Mouse (Mus musculus) frontal cortex, postnatal 14 days (tissue): ENCODE measurements around the gene Sdk2.

Source experiments
- DNase-seq, 2 experiments: peaks; one replicate each; pipeline ENCODE4 v3.0.0; 2022; ENCODE audit warnings: low spot score in 2 of 2

Gene Sdk2

DNA sequence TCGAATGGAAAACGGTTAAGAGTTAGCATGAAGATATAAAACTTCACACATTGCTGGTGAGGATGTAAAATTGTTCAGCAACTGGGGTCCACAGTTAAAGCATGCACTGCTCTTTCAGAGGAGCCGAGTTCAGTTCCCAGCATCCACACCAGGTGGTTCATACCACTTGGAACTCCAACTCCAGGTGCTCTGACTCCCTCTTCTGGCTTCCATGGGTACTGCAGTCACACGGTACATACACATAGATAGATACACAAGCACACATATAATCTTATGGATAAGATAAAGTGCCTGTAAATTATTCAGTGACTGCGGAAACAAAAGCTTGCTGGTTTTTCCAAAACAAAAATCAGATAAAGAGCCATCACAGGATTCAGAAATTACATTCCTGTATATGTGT, 19.9 kb downstream of the Sdk2 start:
- no peak for DNase-seq

DNA sequence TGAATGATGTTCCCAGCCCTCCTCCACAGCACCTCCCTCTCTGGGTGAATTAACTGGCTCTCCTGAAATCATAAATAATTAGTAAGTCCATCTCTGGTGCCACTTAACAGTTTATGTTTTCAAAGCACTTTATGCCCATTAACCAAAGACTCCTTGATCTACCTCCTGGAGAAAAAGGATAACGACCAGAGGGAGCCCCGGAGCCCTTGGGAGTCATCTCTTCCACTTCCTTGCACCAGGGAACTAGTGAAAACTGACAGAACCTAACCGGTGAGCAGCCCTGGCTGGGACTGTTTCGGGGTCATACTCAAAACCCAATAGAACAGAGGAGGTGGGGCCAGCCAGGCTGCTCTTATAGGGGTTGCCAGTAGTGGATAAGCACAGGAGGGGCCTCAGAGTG, 22.5 kb downstream of the Sdk2 start:
- DNase-seq, result no peak

DNA sequence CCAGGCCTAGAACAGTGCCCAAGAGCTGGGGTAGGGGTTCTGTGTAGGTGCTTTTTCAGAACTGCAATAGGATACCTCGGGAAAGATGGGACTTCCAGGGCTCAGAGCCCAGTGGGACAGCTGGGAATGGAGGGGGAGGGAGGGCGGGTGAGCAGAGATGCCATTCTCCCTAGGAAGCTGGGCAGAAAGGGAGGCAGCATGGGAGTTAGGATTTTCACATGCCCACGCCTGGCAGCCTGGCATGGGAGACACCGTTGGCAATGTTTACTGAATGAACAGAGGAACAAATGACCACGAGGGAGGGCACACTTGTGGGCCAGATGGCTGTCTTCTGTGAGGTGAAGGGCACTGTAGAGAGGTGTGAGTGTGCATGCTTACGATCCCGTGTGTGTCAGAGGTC, 23.3 kb downstream of the Sdk2 start:
- no peak for DNase-seq

DNA sequence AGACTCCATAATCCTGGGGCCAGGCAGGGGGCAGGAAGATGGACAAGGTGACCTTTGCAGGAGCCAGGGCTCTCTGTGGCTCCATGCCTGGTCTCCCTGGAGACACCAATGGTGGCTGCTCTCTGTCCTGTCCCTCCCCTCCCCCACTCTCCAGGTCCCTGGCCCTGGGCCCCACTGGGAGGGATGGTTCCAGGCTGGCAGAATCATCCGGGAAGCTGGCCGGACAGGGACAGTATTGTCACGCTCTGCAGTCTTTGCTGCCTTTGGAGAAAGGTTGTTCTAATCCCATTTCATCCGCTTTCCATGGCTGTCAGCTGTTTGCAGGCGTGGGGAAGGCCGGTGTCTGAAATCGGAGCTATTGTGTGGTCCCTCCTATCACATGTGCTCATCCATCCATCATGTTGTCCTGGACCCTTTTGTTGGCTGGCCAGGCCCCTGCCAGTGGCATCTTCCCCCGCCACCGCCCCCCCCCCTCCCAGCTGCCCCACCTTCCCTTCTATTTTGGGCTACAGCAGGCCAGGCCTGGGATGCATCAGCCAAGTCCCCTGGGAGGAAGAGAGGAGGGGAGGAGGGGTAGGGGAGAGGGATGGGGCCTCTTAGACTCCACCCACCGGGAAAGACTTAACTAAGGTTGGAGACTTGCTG, 26.3 kb downstream of the Sdk2 start:
- DNase-seq, result peak in 1 of 2 experiments; percentile 13

DNA sequence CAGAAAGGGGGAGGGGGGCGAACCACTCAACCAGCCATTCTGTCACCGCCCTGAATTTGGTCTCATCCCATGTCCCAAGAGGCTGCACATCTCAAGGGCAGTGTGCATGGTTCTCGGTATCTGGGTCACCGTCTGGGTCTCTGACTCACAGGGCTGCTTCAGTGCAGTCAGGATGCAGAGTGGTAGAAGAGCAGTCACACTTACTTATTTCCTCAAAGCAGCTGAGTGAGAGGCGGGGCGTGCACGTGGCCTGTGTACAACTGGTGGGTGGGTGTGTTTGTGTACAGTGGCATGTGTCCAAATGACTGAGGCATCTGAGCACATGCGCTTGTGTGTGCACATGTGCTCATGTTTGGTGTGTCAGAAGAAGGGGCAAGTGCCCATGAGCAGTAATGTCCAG, 28.8 kb downstream of the Sdk2 start:
- DNase-seq, result peak; percentile 20 to 21

- DNase-seq, result no peak
Observed at GRCm38 (mm10) chr11:114031491-114031890, 35.4 kb downstream of the Sdk2 start.

DNA sequence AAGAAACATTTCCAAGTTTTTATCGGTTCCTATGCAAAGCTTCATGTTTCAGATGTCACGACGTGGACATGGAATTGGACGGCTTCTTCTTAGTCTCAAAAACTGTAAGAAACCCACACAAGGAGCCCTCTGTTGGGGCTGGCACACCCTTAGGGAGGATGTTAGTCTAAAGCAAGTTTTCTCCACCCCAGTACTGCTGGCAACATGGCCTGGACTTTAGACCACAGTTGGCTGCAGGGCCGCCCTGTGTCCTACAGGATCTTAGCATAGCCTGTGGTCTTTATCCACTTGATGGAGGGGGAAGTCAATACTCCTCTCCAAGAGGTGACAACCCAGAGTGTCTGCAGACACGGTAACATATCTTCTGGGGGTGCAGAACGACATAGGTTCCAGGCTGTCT, 36.6 kb downstream of the Sdk2 start:
- DNase-seq, result no peak

DNA sequence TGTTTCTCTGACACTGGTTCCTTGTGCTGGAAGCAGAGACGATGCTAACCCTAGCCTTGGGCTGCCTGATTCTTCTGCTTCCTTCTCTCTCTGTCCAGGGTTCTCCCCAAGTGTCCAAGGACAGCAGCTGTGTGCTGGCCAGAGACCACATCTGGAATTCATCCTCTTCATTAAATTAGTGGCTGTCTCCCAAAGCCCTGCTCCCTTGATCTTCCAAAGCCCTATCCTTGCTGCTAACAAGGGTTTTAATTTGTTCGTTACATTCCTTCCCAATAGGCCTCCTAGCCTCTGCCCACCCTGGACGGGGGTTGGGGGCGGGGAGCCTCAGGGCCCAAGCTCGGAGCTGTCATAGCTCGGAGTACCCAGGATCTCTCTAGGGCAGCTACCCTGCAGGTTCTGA, 38.3 kb downstream of the Sdk2 start:
- DNase-seq, result no peak

DNA sequence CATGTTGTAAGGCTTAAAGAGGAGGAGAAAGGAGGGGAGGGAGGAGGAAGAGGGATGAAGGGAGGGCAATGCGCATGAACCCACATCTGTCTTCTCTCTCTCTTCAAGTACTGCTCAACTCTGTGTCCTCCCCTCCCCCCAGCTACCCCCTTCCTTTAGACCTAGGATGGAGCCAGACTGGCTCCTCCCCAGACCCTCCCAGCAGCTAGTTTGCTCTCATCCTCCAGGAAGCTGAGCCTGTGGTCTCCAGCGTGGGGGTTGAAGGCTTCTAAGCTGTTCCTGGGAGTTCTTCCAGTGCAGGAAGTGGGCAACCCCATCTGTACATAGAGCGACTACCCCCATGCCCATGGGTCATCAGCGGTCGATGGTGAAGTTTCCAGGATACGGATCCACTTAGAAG, 38.8 kb downstream of the Sdk2 start:
- no peak for DNase-seq

DNA sequence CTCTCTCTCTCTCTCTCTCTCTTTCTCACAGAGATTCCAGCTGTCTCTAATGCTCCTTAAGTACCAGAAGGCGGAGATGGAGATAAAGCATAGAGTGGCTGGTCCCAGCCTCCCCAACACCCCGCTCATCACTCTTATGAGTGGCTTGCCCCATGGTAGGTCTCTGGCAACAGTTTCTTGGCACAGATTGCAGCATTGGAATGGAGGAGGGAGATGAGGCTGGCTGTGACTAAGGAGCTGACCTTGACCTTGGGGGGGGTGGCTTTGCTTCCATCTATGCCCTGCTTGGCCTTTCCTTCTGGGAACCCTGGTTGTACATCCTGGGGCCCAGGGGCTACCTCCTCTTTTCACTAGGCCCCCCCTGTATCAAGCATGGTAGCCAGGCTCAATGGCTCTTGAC, 41.8 kb downstream of the Sdk2 start:
- no peak for DNase-seq

- DNase-seq, result no peak
Observed at GRCm38 (mm10) chr11:114023965-114024364, 42.9 kb downstream of the Sdk2 start.

- DNase-seq, result no peak
Observed at GRCm38 (mm10) chr11:114022166-114022565, 44.7 kb downstream of the Sdk2 start.

DNA sequence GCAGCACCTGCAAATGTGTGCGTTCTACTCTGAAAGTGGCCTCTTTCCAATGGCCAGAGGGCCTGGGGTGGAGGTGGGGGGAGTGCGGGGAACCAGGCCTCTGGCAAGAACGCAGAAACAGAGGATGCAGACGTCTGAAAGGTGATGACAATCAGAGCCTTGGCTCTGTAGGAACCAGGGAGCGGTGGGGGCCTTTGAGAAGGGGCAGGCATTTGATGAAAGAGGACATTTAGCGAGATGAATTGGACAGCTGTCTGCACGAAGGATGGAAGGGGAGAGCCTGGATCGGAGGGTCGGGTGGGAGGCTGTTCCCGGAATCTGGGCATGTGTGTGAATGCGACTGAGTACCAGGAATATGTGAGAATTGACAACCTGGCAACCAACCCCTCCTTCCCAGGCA, 47.8 kb downstream of the Sdk2 start:
- no peak for DNase-seq

- DNase-seq, result no peak
Observed at GRCm38 (mm10) chr11:114016889-114017392, 49.9 kb downstream of the Sdk2 start.

DNA sequence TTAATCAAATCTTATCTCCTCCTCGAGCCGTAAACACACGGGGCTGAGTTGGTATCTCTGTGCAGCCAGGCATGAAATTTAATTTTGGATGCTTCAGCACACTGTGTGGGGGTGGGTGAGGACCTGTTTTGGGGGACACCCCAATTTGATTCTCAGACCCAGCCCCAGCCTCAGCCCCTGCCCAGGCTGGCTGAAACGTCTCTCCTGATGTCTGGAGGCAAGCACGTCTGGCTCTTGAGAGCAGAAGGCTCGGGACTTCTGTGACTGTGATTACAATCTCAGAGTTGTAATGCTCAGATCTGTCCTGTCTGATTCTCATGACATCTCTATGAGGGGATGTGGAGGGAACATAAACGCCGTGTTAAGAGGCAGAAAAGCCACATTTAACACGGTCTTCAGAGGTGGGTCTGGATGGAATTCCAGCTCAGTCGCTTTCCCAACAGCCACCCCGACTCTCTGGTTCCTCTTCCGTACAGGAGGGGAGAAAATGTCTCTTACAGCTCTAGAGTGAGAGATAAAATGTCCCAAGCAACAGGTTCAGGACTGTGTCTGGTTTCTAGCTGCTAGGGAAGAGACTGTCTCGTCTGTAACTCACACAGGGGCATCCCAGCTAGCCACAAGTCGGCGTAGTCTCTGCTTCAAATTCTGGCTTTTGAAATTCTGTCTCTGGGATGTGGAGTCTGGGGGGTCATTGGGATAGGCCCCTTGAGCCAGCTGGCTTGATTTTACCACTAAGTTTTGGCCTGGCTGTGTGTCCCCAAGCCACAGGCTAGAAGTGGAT, 50.5 kb downstream of the Sdk2 start:
- no peak for DNase-seq

GRCm38 (mm10) chr11:114011523-114011922, 55.3 kb downstream of the Sdk2 start:
- no peak for DNase-seq

GRCm38 (mm10) chr11:114005879-114006278, 61.0 kb downstream of the Sdk2 start:
- DNase-seq, result no peak

GRCm38 (mm10) chr11:114004651-114005050, 62.2 kb downstream of the Sdk2 start:
- DNase-seq, result no peak

GRCm38 (mm10) chr11:114003195-114003594, 63.7 kb downstream of the Sdk2 start:
- DNase-seq, result no peak

GRCm38 (mm10) chr11:114000051-114000450, 66.8 kb downstream of the Sdk2 start:
- DNase-seq, result no peak

GRCm38 (mm10) chr11:113998702-113999101, 68.1 kb downstream of the Sdk2 start:
- DNase-seq, result no peak

DNA sequence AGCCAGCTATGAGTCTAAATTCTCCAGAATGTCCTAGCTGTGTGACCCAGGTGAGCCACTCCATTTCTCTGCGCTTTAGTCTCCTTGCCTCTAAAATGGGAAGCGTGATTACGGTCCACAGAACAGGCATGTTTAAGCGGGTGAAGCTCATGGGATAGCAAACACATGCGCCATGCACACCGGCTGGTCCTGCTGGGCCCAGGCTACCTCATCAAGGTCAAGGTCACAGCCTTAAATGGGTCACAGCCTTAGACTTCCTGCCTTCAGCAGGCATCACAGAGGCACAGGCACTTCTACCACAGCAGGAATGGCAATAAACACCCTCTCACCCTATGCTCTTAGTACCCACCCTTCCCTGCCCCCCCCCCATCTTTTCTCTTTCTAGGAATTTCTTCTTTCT, 72.9 kb downstream of the Sdk2 start:
- no peak for DNase-seq

DNA sequence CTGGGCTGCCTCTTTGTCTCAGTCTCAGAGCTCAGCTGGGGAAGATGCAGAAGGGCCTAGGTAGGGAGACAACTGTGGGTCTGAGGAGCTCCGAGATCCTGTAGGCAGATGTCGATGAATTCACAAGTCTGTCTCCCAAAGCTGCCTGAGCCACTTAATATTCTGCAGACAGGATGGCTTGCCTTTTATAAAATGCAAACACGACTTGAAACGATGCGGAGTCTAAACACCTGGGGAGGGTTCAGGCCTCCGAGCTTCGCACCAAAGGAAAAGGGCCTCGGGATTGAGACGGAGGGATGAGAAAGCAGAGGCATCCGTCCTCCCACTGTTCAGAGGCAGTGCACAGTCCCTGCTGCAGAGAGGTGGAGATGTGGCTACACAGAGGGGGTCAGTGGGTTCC, 74.0 kb downstream of the Sdk2 start:
- DNase-seq, result no peak
